Comparison of ENCODE assay signal across 30 mouse cellular contexts in genomic region chr10:119884591-119884990, GRCm38 (mm10).
DNase-seq lines count a peak whose midpoint lies in the region; ATAC-seq and TF ChIP-seq lines count a peak whose summit lies in the region.
"Had no signal": no experiment of that assay in that cellular context is flagged by ENCODE, and none has a peak within 500 bp of the region (broad histone marks: within the 10 kb centered on the region; RNA-seq: fewer than 3 reads in every experiment).

No protein-coding gene starts in this region.

- H3K27ac ChIP-seq in forebrain, embryonic 11.5 days (ENCODE audit: low read depth, low read length): peak overlapping the region; percentile 25; the same call in 1 of the 2 replicates
- H3K27ac ChIP-seq in forebrain, embryonic 10.5 days: no peak overlapping the region
- H3K27ac ChIP-seq in midbrain, embryonic 11.5 days (ENCODE audit: low read depth, low read length): no peak overlapping the region
- no peak overlapping the region for H3K27ac ChIP-seq in midbrain, embryonic 16.5 days (ENCODE audit: low read length)
- peak overlapping the region; percentile 32; the same call in 1 of the 2 replicates for H3K27ac ChIP-seq in forebrain, embryonic 12.5 days
- no peak overlapping the region; the same call in 1 of the 2 replicates for H3K27ac ChIP-seq in forebrain, postnatal 0 days (ENCODE audit: low read depth, low read length)
- H3K27ac ChIP-seq: heart, embryonic 10.5 days; heart, embryonic 15.5 days; layer of hippocampus, adult 2 months; left cerebral cortex, adult 2 months; liver, embryonic 12.5 days; midbrain, embryonic 13.5 days had no signal

- H3K27me3 ChIP-seq in forebrain, embryonic 11.5 days (ENCODE audit: control insufficient read depth, insufficient read depth, low read length): no peaks in the 10 kb centered on the region
- H3K27me3 ChIP-seq in forebrain, embryonic 10.5 days (ENCODE audit: poor library complexity, severe bottlenecking): no peaks in the 10 kb centered on the region
- H3K27me3 ChIP-seq in midbrain, embryonic 11.5 days (ENCODE audit: control insufficient read depth, insufficient read depth, low read length): no peaks in the 10 kb centered on the region
- H3K27me3 ChIP-seq in midbrain, embryonic 16.5 days (ENCODE audit: control insufficient read depth, insufficient read depth, low read depth, low read length): no peaks in the 10 kb centered on the region
- H3K27me3 ChIP-seq in forebrain, embryonic 12.5 days: no peaks in the 10 kb centered on the region
- H3K27me3 ChIP-seq in forebrain, postnatal 0 days (ENCODE audit: insufficient read depth, low read length): no peaks in the 10 kb centered on the region
- H3K27me3 ChIP-seq: CH12.LX; heart, embryonic 15.5 days; liver, embryonic 12.5 days; midbrain, embryonic 13.5 days had no signal

- no peak overlapping the region for H3K9ac ChIP-seq in forebrain, embryonic 11.5 days (ENCODE audit: low read length)
- no peak overlapping the region for H3K9ac ChIP-seq in midbrain, embryonic 11.5 days (ENCODE audit: low read length)
- H3K9ac ChIP-seq in midbrain, embryonic 16.5 days (ENCODE audit: low read depth, low read length): no peak overlapping the region
- H3K9ac ChIP-seq in forebrain, embryonic 12.5 days: no peak overlapping the region
- no peak overlapping the region for H3K9ac ChIP-seq in forebrain, postnatal 0 days
- H3K9ac ChIP-seq: heart, embryonic 15.5 days; liver, embryonic 12.5 days; liver, postnatal 0 days; midbrain, embryonic 13.5 days had no signal

- no peaks in the 10 kb centered on the region for H3K36me3 ChIP-seq in forebrain, embryonic 11.5 days (ENCODE audit: control insufficient read depth, insufficient read depth, low read length)
- no peaks in the 10 kb centered on the region for H3K36me3 ChIP-seq in forebrain, embryonic 10.5 days (replicated peaks)
- H3K36me3 ChIP-seq in midbrain, embryonic 11.5 days (ENCODE audit: control insufficient read depth, insufficient read depth, low read length): no peaks in the 10 kb centered on the region
- H3K36me3 ChIP-seq in midbrain, embryonic 16.5 days (ENCODE audit: control insufficient read depth, insufficient read depth, low read length): no peaks in the 10 kb centered on the region
- no peaks in the 10 kb centered on the region for H3K36me3 ChIP-seq in forebrain, embryonic 12.5 days (replicated peaks)
- no peaks in the 10 kb centered on the region for H3K36me3 ChIP-seq in forebrain, postnatal 0 days (ENCODE audit: insufficient read depth)
- H3K36me3 ChIP-seq: heart, embryonic 10.5 days; heart, embryonic 15.5 days; liver, embryonic 12.5 days; midbrain, embryonic 13.5 days had no signal

- 49% methylated on average over 9 of the region's 9 CpGs for WGBS in forebrain, embryonic 11.5 days
- 83% methylated on average over 9 of the region's 9 CpGs for WGBS in forebrain, embryonic 10.5 days
- 84% methylated on average over 9 of the region's 9 CpGs for WGBS in midbrain, embryonic 11.5 days
- WGBS in midbrain, embryonic 16.5 days: 53% methylated on average over 9 of the region's 9 CpGs
- WGBS in forebrain, embryonic 12.5 days: 28% methylated on average over 9 of the region's 9 CpGs
- 16% methylated on average over 9 of the region's 9 CpGs for WGBS in forebrain, postnatal 0 days

- no peak overlapping the region for H3K4me2 ChIP-seq in forebrain, embryonic 11.5 days (ENCODE audit: low read depth, low read length, severe bottlenecking)
- no peak overlapping the region for H3K4me2 ChIP-seq in midbrain, embryonic 11.5 days
- no peak overlapping the region for H3K4me2 ChIP-seq in midbrain, embryonic 16.5 days (ENCODE audit: low read length)
- 0 out of 2 replicates have a peak overlapping the region, but pooled peaks have one; percentile 13 for H3K4me2 ChIP-seq in forebrain, embryonic 12.5 days
- H3K4me2 ChIP-seq in forebrain, postnatal 0 days (ENCODE audit: low read depth): 0 out of 2 replicates have a peak overlapping the region, but pooled peaks have one; percentile 1
- H3K4me2 ChIP-seq: heart, embryonic 15.5 days; liver, embryonic 12.5 days; midbrain, embryonic 13.5 days had no signal

- no peak overlapping the region for H3K4me3 ChIP-seq in forebrain, embryonic 11.5 days (ENCODE audit: low read depth, low read length)
- H3K4me3 ChIP-seq in forebrain, embryonic 10.5 days: no peak overlapping the region
- H3K4me3 ChIP-seq in midbrain, embryonic 11.5 days (ENCODE audit: low read depth, low read length): no peak overlapping the region
- no peak overlapping the region for H3K4me3 ChIP-seq in midbrain, embryonic 16.5 days (ENCODE audit: low read depth, low read length)
- H3K4me3 ChIP-seq in forebrain, embryonic 12.5 days (replicated peaks): no peak overlapping the region
- no peak overlapping the region for H3K4me3 ChIP-seq in forebrain, postnatal 0 days (ENCODE audit: low read depth, low read length)
- H3K4me3 ChIP-seq: erythroblast, embryonic 14.5 days; heart, embryonic 10.5 days; heart, embryonic 15.5 days; layer of hippocampus, adult 2 months; left cerebral cortex, adult 2 months; liver, embryonic 12.5 days; midbrain, embryonic 13.5 days; myocyte had no signal

- ATAC-seq in forebrain, embryonic 11.5 days (replicated peaks; ENCODE audit: low FRiP score): peak; percentile 75; the same call in 1 of the 2 replicates
- ATAC-seq in midbrain, embryonic 11.5 days (ENCODE audit: low FRiP score): no peak
- no peak for ATAC-seq in midbrain, embryonic 16.5 days
- peak; percentile 75; the same call in 1 of the 2 replicates for ATAC-seq in forebrain, embryonic 12.5 days (ENCODE audit: low FRiP score)
- ATAC-seq in forebrain, postnatal 0 days: no peak; the same call in 1 of the 2 replicates
- ATAC-seq: inflammation-experienced regulatory T-cells, adult 6 months; liver, embryonic 12.5 days; liver, postnatal 0 days; midbrain, embryonic 13.5 days had no signal

- TF ChIP-seq CTCF in forebrain, postnatal 0 days (IDR thresholded peaks at IDR 0.05; ENCODE audit: low read depth): no peak

- H3K4me1 ChIP-seq in forebrain, embryonic 11.5 days (replicated peaks; ENCODE audit: control insufficient read depth, insufficient read depth, low read length): no peaks in the 10 kb centered on the region; the same call in 1 of the 2 replicates
- no peaks in the 10 kb centered on the region; the same call in 1 of the 2 replicates for H3K4me1 ChIP-seq in forebrain, embryonic 10.5 days
- H3K4me1 ChIP-seq in midbrain, embryonic 11.5 days (ENCODE audit: control insufficient read depth, insufficient read depth, low read length): no peaks in the 10 kb centered on the region
- H3K4me1 ChIP-seq in midbrain, embryonic 16.5 days (ENCODE audit: control insufficient read depth, insufficient read depth, low read length): peaks cover 3% of the 10 kb centered on the region; the same call in 1 of the 2 replicates
- peaks cover 8% of the 10 kb centered on the region; the same call in 1 of the 2 replicates for H3K4me1 ChIP-seq in forebrain, embryonic 12.5 days
- H3K4me1 ChIP-seq in forebrain, postnatal 0 days (ENCODE audit: insufficient read depth): peaks cover 7% of the 10 kb centered on the region
- H3K4me1 ChIP-seq: heart, embryonic 10.5 days; heart, embryonic 15.5 days; liver, embryonic 12.5 days had no signal

- no peaks in the 10 kb centered on the region for H3K9me3 ChIP-seq in forebrain, embryonic 11.5 days (ENCODE audit: control insufficient read depth, low read length)
- no peaks in the 10 kb centered on the region for H3K9me3 ChIP-seq in forebrain, embryonic 10.5 days
- no peaks in the 10 kb centered on the region for H3K9me3 ChIP-seq in midbrain, embryonic 11.5 days (ENCODE audit: control insufficient read depth, low read length)
- no peaks in the 10 kb centered on the region for H3K9me3 ChIP-seq in midbrain, embryonic 16.5 days (replicated peaks; ENCODE audit: control insufficient read depth, low read length, poor library complexity, severe bottlenecking)
- no peaks in the 10 kb centered on the region for H3K9me3 ChIP-seq in forebrain, embryonic 12.5 days
- no peaks in the 10 kb centered on the region for H3K9me3 ChIP-seq in forebrain, postnatal 0 days (ENCODE audit: low read length)
- H3K9me3 ChIP-seq: heart, embryonic 10.5 days; heart, embryonic 15.5 days; liver, embryonic 12.5 days; midbrain, embryonic 13.5 days had no signal

- DNase-seq in forebrain, embryonic 11.5 days (ENCODE audit: low spot score): no peak
- no peak for DNase-seq in forebrain, embryonic 10.5 days (ENCODE audit: extremely low spot score, low spot score)
- peak; percentile 10 for DNase-seq in midbrain, embryonic 11.5 days (ENCODE audit: low spot score, missing footprints)
- no peak for DNase-seq in forebrain, postnatal 0 days
- DNase-seq in left cerebral cortex, adult 8-10 months (ENCODE audit: low spot score in 2 of 2): no peak
- DNase-seq in cerebellum, postnatal 36 days: no peak
- DNase-seq: adrenal gland, adult 8-10 months; cerebellum, adult 11 months; cerebellum, postnatal 10 days; gastrocnemius, postnatal 14 days; kidney, adult 11 months; kidney, postnatal 36 days; left cerebral cortex, postnatal 4 days; liver, postnatal 0 days; lung, postnatal 36 days; right cerebral cortex, adult 18-20 months; spleen, adult 18-20 months; thymus, postnatal 14 days had no signal

Comparison
In these comparisons a context has a peak if more than half of its experiments do, and no peak if none do; other contexts are left out.
1. ATAC-seq: peak in forebrain, embryonic 11.5 days (single experiment) and forebrain, embryonic 12.5 days (single experiment); none in midbrain, embryonic 11.5 days (single experiment), midbrain, embryonic 16.5 days (single experiment) and forebrain, postnatal 0 days (single experiment).
2. H3K27ac ChIP-seq: peak in forebrain, embryonic 11.5 days (single experiment) and forebrain, embryonic 12.5 days (single experiment); none in forebrain, embryonic 10.5 days (single experiment), midbrain, embryonic 11.5 days (single experiment), midbrain, embryonic 16.5 days (single experiment) and forebrain, postnatal 0 days (single experiment).
3. H3K4me2 ChIP-seq: peak in forebrain, embryonic 12.5 days (single experiment) and forebrain, postnatal 0 days (single experiment); none in forebrain, embryonic 11.5 days (single experiment), midbrain, embryonic 11.5 days (single experiment) and midbrain, embryonic 16.5 days (single experiment).